Mouse (Mus musculus) neural tube, embryonic 15.5 days (tissue): Measurements from ENCODE around the gene Tnfrsf26. TPM values are rescaled to one million over a fixed set of nuclear protein-coding genes. Genes with fewer than 3 reads are reported as not detected.

ENCODE experiments used
- ATAC-seq: fragments of 200-750 bp; cut with Nextera tagmentation; 2 replicates; pipeline ENCODE4 v1.8.0; 2017; ENCODE audit warnings: mild to moderate bottlenecking, moderate TSS enrichment, moderate library complexity; ENCODE audit not compliant: low FRiP score
- H3K27ac ChIP-seq: fragments of 300-500 bp; sonication (generic); replicated peaks from 2 replicates; pipeline ENCODE4 v1.5.1; 2015; ENCODE audit warnings: mild to moderate bottlenecking, inconsistent platforms
- H3K27me3 ChIP-seq: fragments of 300-500 bp; sonication (generic); replicated peaks from 2 replicates; pipeline ENCODE4 v1.6.1; 2015; ENCODE audit warnings: inconsistent platforms
- H3K36me3 ChIP-seq: fragments of 300-500 bp; sonication (generic); 2 replicates; pipeline ENCODE4 v1.6.1; 2015; ENCODE audit warnings: inconsistent platforms
- H3K4me1 ChIP-seq: fragments of 300-500 bp; sonication (generic); 2 replicates; pipeline ENCODE4 v1.6.1; 2015; ENCODE audit warnings: inconsistent platforms
- H3K4me2 ChIP-seq: fragments of 300-500 bp; sonication (generic); 2 replicates; pipeline ENCODE4 v1.6.1; 2015; ENCODE audit warnings: inconsistent platforms, mild to moderate bottlenecking, moderate library complexity
- H3K4me3 ChIP-seq: fragments of 300-500 bp; sonication (generic); replicated peaks from 2 replicates; pipeline ENCODE4 v1.5.1; 2015; ENCODE audit warnings: mild to moderate bottlenecking, inconsistent platforms
- H3K9ac ChIP-seq: fragments of 300-500 bp; sonication (generic); replicated peaks from 2 replicates; pipeline ENCODE4 v1.6.1; 2015; ENCODE audit warnings: mild to moderate bottlenecking, inconsistent platforms
- H3K9me3 ChIP-seq: fragments of 300-500 bp; sonication (generic); replicated peaks from 2 replicates; pipeline ENCODE4 v1.6.1; 2016; ENCODE audit warnings: inconsistent platforms
- WGBS: fragments of 180-500 bp; shearing (Covaris S2); methylation state at CpG from one replicate; pipeline ENCODE4 v1.1.7; 2015; ENCODE audit warnings: mixed read lengths; 5-methylcytosine and 5-hydroxymethylcytosine counted together
- polyA plus RNA-seq: library from polyadenylated mRNA; unstranded; fragments of >200 nt; fragmentation: Nextera tagmentation; extraction: Ambion mirVana; gene quantifications from 2 replicates; pipeline ENCODE4 v1.2.1, GENCODE M21; 2015

Gene Tnfrsf26
- polyA plus RNA-seq, 1 experiment from 2014 or later: 0.20 TPM

GRCm38 (mm10) chr7:143626178-143626577, 2.3 kb downstream of the Tnfrsf26 start:
- Histone ChIP-seq H3K27me3 (no peaks in the 10 kb centered on the region), H3K4me1 (no peaks in the 10 kb centered on the region), H3K4me2 (no peak overlapping the region), H3K4me3 (no peak overlapping the region), H3K27ac (no peak overlapping the region), H3K36me3 (no peaks in the 10 kb centered on the region), H3K9me3 (no peaks in the 10 kb centered on the region), H3K9ac (no peak overlapping the region)
- ATAC-seq: no peak
- WGBS: 63% methylated on average over 2 of the region's 2 CpGs

GRCm38 (mm10) chr7:143625151-143625550, 3.4 kb downstream of the Tnfrsf26 start:
- Histone ChIP-seq H3K4me2 (no peak overlapping the region), H3K9ac (no peak overlapping the region), H3K27me3 (no peaks in the 10 kb centered on the region), H3K4me1 (no peaks in the 10 kb centered on the region), H3K36me3 (no peaks in the 10 kb centered on the region), H3K9me3 (no peaks in the 10 kb centered on the region), H3K27ac (no peak overlapping the region), H3K4me3 (no peak overlapping the region)
- WGBS: 78% methylated on average over 5 of the region's 5 CpGs
- ATAC-seq: no peak

GRCm38 (mm10) chr7:143624561-143624960, 4.0 kb downstream of the Tnfrsf26 start:
- H3K36me3 ChIP-seq: no peaks in the 10 kb centered on the region
- H3K4me3 ChIP-seq: no peak overlapping the region
- H3K9ac ChIP-seq: no peak overlapping the region
- no peaks in the 10 kb centered on the region for H3K27me3 ChIP-seq
- H3K4me1 ChIP-seq: no peaks in the 10 kb centered on the region
- no peak for ATAC-seq
- H3K9me3 ChIP-seq: no peaks in the 10 kb centered on the region
- 89% methylated on average over 3 of the region's 3 CpGs for WGBS
- no peak overlapping the region for H3K4me2 ChIP-seq
- no peak overlapping the region for H3K27ac ChIP-seq

GRCm38 (mm10) chr7:143620951-143621350, 7.6 kb downstream of the Tnfrsf26 start:
- 52% methylated on average over 1 of the region's 1 CpGs for WGBS
- no peak overlapping the region for H3K4me3 ChIP-seq
- H3K4me1 ChIP-seq: no peaks in the 10 kb centered on the region
- no peaks in the 10 kb centered on the region for H3K27me3 ChIP-seq
- no peaks in the 10 kb centered on the region for H3K9me3 ChIP-seq
- no peak overlapping the region for H3K4me2 ChIP-seq
- H3K36me3 ChIP-seq: no peaks in the 10 kb centered on the region
- no peak for ATAC-seq
- no peak overlapping the region for H3K9ac ChIP-seq
- H3K27ac ChIP-seq: no peak overlapping the region

- H3K4me1 ChIP-seq: no peaks in the 10 kb centered on the region
- no peak for ATAC-seq
- H3K9me3 ChIP-seq: no peaks in the 10 kb centered on the region
- 70% methylated on average over 9 of the region's 9 CpGs for WGBS
- H3K4me3 ChIP-seq: no peak overlapping the region
- no peak overlapping the region for H3K27ac ChIP-seq
- H3K9ac ChIP-seq: no peak overlapping the region
- no peaks in the 10 kb centered on the region for H3K36me3 ChIP-seq
- no peak overlapping the region for H3K4me2 ChIP-seq
- H3K27me3 ChIP-seq: no peaks in the 10 kb centered on the region
Measured at GRCm38 (mm10) chr7:143614404-143615135, 14.0 kb downstream of the Tnfrsf26 start.

GRCm38 (mm10) chr7:143612215-143612614, 16.3 kb downstream of the Tnfrsf26 start:
- H3K9me3 ChIP-seq: no peaks in the 10 kb centered on the region
- 59% methylated on average over 3 of the region's 3 CpGs for WGBS
- no peak overlapping the region for H3K4me2 ChIP-seq
- H3K36me3 ChIP-seq: no peaks in the 10 kb centered on the region
- no peaks in the 10 kb centered on the region for H3K27me3 ChIP-seq
- ATAC-seq: no peak
- H3K4me1 ChIP-seq: no peaks in the 10 kb centered on the region
- H3K27ac ChIP-seq: no peak overlapping the region
- no peak overlapping the region for H3K4me3 ChIP-seq
- no peak overlapping the region for H3K9ac ChIP-seq

GRCm38 (mm10) chr7:143605321-143605720, 23.2 kb downstream of the Tnfrsf26 start:
- Histone ChIP-seq H3K36me3 (no peaks in the 10 kb centered on the region), H3K4me2 (no peak overlapping the region), H3K4me1 (no peaks in the 10 kb centered on the region), H3K4me3 (no peak overlapping the region), H3K27me3 (no peaks in the 10 kb centered on the region), H3K27ac (no peak overlapping the region), H3K9me3 (no peaks in the 10 kb centered on the region), H3K9ac (no peak overlapping the region)
- 92% methylated on average over 3 of the region's 3 CpGs for WGBS
- ATAC-seq: no peak

- Histone ChIP-seq H3K36me3 (no peaks in the 10 kb centered on the region), H3K4me2 (no peak overlapping the region), H3K9me3 (no peaks in the 10 kb centered on the region), H3K9ac (no peak overlapping the region), H3K4me3 (no peak overlapping the region), H3K4me1 (no peaks in the 10 kb centered on the region), H3K27me3 (no peaks in the 10 kb centered on the region), H3K27ac (no peak overlapping the region)
- WGBS: 78% methylated on average over 2 of the region's 2 CpGs
- no peak for ATAC-seq
Measured at GRCm38 (mm10) chr7:143604889-143605288, 23.6 kb downstream of the Tnfrsf26 start.

- ATAC-seq: no peak
- Histone ChIP-seq H3K4me1 (peaks cover 18% of the 10 kb centered on the region), H3K9me3 (no peaks in the 10 kb centered on the region), H3K27ac (no peak overlapping the region), H3K4me3 (no peak overlapping the region), H3K4me2 (no peak overlapping the region), H3K9ac (no peak overlapping the region), H3K27me3 (no peaks in the 10 kb centered on the region), H3K36me3 (no peaks in the 10 kb centered on the region)
- WGBS: 80% methylated on average over 2 of the region's 2 CpGs
Measured at GRCm38 (mm10) chr7:143601705-143602104, 26.8 kb downstream of the Tnfrsf26 start.

GRCm38 (mm10) chr7:143600231-143600740, 28.2 kb downstream of the Tnfrsf26 start:
- H3K27ac ChIP-seq: peak overlapping the region; percentile 56
- H3K9ac ChIP-seq: peak overlapping the region; percentile 33
- no peaks in the 10 kb centered on the region for H3K9me3 ChIP-seq
- H3K4me2 ChIP-seq: peak overlapping the region; percentile 96
- no peaks in the 10 kb centered on the region; the same call in 1 of the 2 replicates for H3K36me3 ChIP-seq
- H3K4me3 ChIP-seq: peak overlapping the region; percentile 96
- ATAC-seq: no peak
- H3K4me1 ChIP-seq: peaks cover 23% of the 10 kb centered on the region
- WGBS: 7% methylated on average over 14 of the region's 15 CpGs
- no peaks in the 10 kb centered on the region for H3K27me3 ChIP-seq

GRCm38 (mm10) chr7:143599428-143600230, 28.9 kb downstream of the Tnfrsf26 start, which contains the start of gene Cars:
Gene Cars (minus strand): TSS chr7:143600090.
- Histone ChIP-seq H3K4me2 (peak within 1 kb of the TSS; percentile 96), H3K9me3 (no peaks in the 10 kb centered on the region), H3K4me1 (peaks cover 29% of the 10 kb centered on the region), H3K27ac (peak within 1 kb of the TSS; percentile 79), H3K4me3 (peak within 1 kb of the TSS; percentile 96), H3K27me3 (no peaks in the 10 kb centered on the region), H3K9ac (peak within 1 kb of the TSS; percentile 97), H3K36me3 (no peaks in the 10 kb centered on the region; the same call in 1 of the 2 replicates)
- whole genome bisulfite sequencing: 3% methylated on average over 35 of the region's 35 CpGs
- peak; percentile 98 for ATAC-seq

GRCm38 (mm10) chr7:143594865-143595264, 33.7 kb downstream of the Tnfrsf26 start:
- H3K4me3 ChIP-seq: no peak overlapping the region
- no peak overlapping the region for H3K9ac ChIP-seq
- no peak for ATAC-seq
- peak overlapping the region; percentile 48 for H3K27ac ChIP-seq
- no peaks in the 10 kb centered on the region for H3K9me3 ChIP-seq
- peaks cover 27% of the 10 kb centered on the region for H3K36me3 ChIP-seq
- H3K4me1 ChIP-seq: peaks cover 34% of the 10 kb centered on the region
- H3K27me3 ChIP-seq: no peaks in the 10 kb centered on the region
- 27% methylated on average over 5 of the region's 5 CpGs for WGBS
- H3K4me2 ChIP-seq: no peak overlapping the region
